Mouse (Mus musculus): ENCODE measurements around the gene Lims1. TPM values are rescaled to one million over a fixed set of nuclear protein-coding genes. Genes with fewer than 3 reads are reported as not detected.
"Not testable (repeated sequence)": the region's sequence is repeated elsewhere in the genome, so short reads cannot be mapped to it uniquely, and the experiment has no call there.

The Lims1 gene
- polyA plus RNA-seq (2016; fragmentation: Nextera tagmentation; extraction: Ambion mirVana): 107 and 108 TPM in 2 replicates

DNA sequence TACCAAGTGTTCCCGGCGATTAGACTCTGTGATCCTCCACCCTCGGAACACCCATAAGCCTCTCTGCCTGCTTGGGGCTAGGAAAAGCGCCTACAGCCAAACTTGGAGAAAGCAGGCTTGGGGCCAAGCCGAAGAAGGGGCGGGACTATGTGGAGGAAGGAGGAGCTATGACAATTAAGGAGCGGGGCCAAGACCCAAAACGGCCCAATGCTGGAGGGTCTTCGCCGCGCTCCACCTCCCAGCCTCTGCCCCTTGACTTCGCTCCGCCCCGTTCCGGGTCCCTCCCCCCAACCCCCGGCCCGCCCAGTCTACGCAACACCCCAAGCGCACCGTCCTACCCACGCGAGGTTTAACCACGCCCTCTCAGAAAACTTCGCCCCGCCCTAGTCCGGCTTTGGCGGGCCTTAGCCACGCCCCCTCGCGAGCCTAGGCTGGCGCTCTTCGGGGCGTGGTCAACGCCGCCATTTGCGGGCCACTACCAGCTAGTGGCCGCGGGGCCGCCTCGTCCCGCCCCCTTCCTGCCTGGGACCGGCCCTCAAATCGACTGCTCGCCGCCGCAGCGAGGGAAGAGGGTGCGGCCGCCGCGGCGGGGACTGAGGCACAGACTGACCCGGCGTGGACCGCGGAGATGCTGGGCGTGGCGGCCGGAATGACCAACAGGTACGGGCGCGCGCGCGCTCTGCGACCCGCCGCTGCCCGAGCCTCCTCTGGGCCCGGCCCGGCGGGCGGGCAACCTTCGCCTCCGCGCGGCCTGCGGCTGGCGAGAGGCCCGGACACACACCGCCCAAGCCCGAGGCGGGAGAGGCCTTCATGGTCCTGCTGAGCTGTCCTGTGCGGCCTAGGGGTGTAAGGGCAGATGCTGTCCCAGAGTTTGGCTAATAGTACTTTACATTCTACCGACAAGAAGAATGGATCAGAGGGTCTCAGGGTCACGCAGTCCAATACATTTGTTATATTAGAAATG, at the start of gene Lims1:
Lims1 (plus strand) TSS at position 439 of the 964 bp plus-strand sequence.
- Histone ChIP-seq H3K4me3 (peak within 1 kb of the TSS; percentile 85), H3K27ac (replicated peaks) (peak within 1 kb of the TSS; percentile 94), H3K4me1 (peaks cover 20% of the 10 kb centered on the region), H3K27me3 (replicated peaks; ENCODE audit: low read depth, poor library complexity, severe bottlenecking) (no peaks in the 10 kb centered on the region), H3K9me3 (no peaks in the 10 kb centered on the region), H3K36me3 (replicated peaks) (no peaks in the 10 kb centered on the region)
- DNase-seq (ENCODE audit: low spot score): peak; percentile 99
- whole genome bisulfite sequencing: under 1% methylated on average over 85 of the region's 86 CpGs

DNA sequence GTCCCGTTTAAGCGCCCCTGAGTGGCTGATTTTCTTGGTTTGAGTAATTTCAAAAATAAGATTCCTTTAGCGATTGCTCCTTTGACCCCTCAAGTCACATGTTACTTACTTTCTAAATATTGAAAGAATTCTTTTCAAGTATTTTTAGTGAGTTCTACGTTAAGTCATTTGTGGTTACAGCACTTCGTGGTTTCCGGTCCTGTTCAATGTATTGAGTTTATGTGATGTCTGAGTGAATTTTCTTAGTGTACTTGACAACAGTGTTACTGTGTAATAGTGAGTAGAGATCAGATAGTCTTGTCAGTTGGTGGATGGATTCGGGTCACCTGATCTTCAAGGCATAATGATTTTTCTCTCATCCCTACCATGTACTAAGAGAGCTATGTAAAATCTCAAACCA, 41.0 kb upstream of the Lims1 start:
- WGBS: 93% methylated on average over 7 of the region's 7 CpGs
- H3K36me3 ChIP-seq (replicated peaks): peaks cover 85% of the 10 kb centered on the region

DNA sequence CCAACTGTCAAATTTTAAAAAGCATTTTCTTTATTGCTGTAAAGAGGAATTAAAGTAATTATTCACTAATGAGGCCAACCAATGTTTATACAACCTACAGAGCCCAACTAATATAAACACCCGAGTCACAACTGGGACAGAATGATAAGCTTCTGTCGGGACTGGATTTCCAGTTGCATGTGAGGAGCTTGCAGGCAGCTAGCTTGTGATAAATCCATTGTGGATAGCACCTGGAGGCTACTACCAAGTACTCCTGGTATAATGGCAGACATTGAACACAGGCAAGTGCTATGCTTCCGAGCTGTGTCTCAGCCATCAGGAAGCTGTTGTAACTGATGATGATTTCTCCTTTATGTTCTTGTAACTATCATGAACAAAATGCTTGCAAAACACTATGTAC, 32.5 kb upstream of the Lims1 start:
- no peaks in the 10 kb centered on the region for H3K9me3 ChIP-seq
- H3K4me3 ChIP-seq: no peak overlapping the region
- no peaks in the 10 kb centered on the region for H3K4me1 ChIP-seq
- no peaks in the 10 kb centered on the region for H3K27me3 ChIP-seq (replicated peaks; ENCODE audit: low read depth, poor library complexity, severe bottlenecking)
- H3K27ac ChIP-seq (replicated peaks): no peak overlapping the region
- H3K36me3 ChIP-seq (replicated peaks): peaks cover 98% of the 10 kb centered on the region
- 85% methylated on average over 3 of the region's 3 CpGs for WGBS
- DNase-seq (ENCODE audit: low spot score): no peak

More for the DNA sequence above, 41.0 kb upstream of the Lims1 start:
- no peak for DNase-seq (ENCODE audit: low spot score)
- Histone ChIP-seq H3K27ac (replicated peaks) (no peak overlapping the region), H3K9me3 (no peaks in the 10 kb centered on the region), H3K27me3 (replicated peaks; ENCODE audit: low read depth, poor library complexity, severe bottlenecking) (no peaks in the 10 kb centered on the region), H3K4me3 (no peak overlapping the region), H3K4me1 (no peaks in the 10 kb centered on the region)

DNA sequence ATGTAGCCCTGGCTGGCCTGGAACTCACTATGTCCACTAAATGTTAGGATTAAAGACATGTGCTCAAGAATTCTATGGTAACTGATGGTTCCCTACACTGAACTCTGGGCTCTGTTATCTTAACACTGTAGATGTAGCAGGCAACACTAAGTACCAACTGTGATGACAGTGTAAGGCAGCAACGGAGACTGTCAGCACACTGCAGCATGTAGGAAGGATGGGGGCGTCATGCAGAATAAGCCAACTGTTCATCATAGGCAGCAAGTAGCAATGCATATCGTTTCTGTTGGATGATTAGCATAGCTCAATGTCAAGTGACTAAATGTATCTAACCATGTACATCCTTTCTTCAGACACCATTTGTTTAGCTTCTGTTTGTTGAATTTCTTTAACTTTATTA, 29.0 kb upstream of the Lims1 start:
- Histone ChIP-seq H3K27ac (replicated peaks) (no peak overlapping the region), H3K4me3 (no peak overlapping the region), H3K4me1 (no peaks in the 10 kb centered on the region), H3K36me3 (replicated peaks) (peaks cover 98% of the 10 kb centered on the region), H3K27me3 (replicated peaks; ENCODE audit: low read depth, poor library complexity, severe bottlenecking) (no peaks in the 10 kb centered on the region), H3K9me3 (no peaks in the 10 kb centered on the region)
- WGBS: 95% methylated on average over 3 of the region's 3 CpGs
- no peak for DNase-seq (ENCODE audit: low spot score)

DNA sequence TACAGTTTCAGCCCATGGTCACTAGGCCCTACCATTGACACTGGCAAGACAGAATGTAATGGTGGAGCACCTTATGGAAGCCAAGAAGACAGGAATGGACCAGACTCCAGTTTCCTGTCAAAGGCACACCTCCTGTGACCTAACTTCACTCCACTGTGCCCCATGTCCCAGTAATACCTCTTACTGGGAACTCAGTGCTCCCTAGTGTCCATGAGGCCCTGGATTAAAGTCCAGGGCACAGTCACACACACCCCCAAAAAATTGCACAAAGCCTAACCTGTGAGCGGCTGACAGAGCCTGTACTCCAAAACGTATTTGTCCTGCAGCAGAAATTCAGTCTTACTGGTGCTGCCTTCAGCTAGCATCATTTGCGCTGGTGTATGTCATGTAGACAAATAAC, 27.7 kb upstream of the Lims1 start:
- Histone ChIP-seq H3K27me3 (replicated peaks; ENCODE audit: low read depth, poor library complexity, severe bottlenecking) (no peaks in the 10 kb centered on the region), H3K36me3 (replicated peaks) (peaks cover 99% of the 10 kb centered on the region), H3K4me1 (no peaks in the 10 kb centered on the region), H3K27ac (replicated peaks) (no peak overlapping the region), H3K4me3 (no peak overlapping the region), H3K9me3 (no peaks in the 10 kb centered on the region)
- WGBS: 93% methylated on average over 3 of the region's 3 CpGs
- DNase-seq (ENCODE audit: low spot score): no peak

DNA sequence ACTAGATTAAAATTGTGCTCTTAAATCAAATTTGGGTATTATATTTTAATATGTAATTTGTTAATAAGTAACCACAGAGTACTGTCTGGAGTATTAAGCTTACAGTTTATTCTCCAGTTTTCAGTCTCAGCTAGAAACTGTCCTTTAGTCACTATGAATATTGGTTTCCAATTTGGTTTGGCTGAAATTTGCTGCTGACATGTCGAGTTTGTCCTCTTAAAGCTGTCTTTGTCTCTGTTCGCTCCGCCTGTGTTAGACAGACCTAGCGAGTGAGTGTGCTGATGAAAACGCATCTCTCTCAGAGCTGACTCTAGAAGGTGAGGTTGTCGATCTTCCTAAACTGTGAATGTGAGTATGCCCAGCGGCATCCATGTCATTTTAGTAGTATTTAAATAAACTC, 18.3 kb upstream of the Lims1 start:
- DNase-seq (ENCODE audit: low spot score): no peak
- H3K4me3 ChIP-seq: no peak overlapping the region
- 92% methylated on average over 7 of the region's 7 CpGs for WGBS
- peaks cover 72% of the 10 kb centered on the region for H3K36me3 ChIP-seq (replicated peaks)
- no peaks in the 10 kb centered on the region for H3K4me1 ChIP-seq
- H3K9me3 ChIP-seq: no peaks in the 10 kb centered on the region
- no peak overlapping the region for H3K27ac ChIP-seq (replicated peaks)
- no peaks in the 10 kb centered on the region for H3K27me3 ChIP-seq (replicated peaks; ENCODE audit: low read depth, poor library complexity, severe bottlenecking)

DNA sequence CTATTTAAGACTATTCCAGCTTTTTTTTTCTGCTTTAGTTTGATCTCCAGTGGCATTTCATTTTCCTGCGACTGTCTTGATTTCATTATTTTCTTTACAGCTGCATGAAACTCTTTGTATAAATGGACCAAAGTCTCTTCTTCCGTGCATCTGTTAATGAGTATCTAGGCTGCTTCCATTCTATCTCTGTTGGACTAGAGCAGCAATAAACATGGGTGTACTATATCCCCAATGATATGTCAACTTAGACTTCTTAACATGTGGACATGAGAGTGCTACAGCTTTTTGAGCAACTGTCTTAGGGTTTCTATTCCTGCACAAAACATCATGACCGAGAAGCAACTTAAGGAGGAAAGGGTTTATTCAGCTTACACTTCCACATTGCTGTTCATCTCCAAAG, 16.4 kb upstream of the Lims1 start:
- no peak for DNase-seq (ENCODE audit: low spot score)
- Histone ChIP-seq H3K27me3 (replicated peaks; ENCODE audit: low read depth, poor library complexity, severe bottlenecking) (no peaks in the 10 kb centered on the region), H3K27ac (replicated peaks) (no peak overlapping the region), H3K9me3 (no peaks in the 10 kb centered on the region), H3K4me1 (no peaks in the 10 kb centered on the region), H3K36me3 (replicated peaks) (peaks cover 67% of the 10 kb centered on the region), H3K4me3 (no peak overlapping the region)
- WGBS: 94% methylated on average over 3 of the region's 3 CpGs

DNA sequence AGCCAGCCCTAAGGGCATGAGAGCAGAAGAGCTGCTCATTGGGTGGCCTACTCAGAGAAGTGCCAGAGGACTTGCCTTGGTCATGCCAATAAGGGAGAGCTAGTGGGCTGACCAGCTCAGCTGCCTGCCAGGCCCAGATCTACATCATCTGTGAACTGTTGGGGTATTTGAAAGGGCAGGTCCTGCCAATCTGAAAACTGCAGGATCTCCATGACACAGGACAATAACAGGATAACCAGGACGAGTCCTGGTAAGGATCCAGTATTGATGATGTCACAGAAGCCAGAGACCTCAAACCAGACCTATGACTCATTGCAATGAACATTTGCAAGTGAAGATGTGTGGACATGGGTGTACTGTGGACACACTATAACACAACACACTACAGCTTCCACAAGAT, 12.5 kb upstream of the Lims1 start:
- no peak for DNase-seq (ENCODE audit: low spot score)
- Histone ChIP-seq H3K36me3 (replicated peaks) (peaks cover 59% of the 10 kb centered on the region), H3K9me3 (no peaks in the 10 kb centered on the region), H3K27ac (replicated peaks) (no peak overlapping the region), H3K4me1 (no peaks in the 10 kb centered on the region), H3K4me3 (no peak overlapping the region), H3K27me3 (replicated peaks; ENCODE audit: low read depth, poor library complexity, severe bottlenecking) (no peaks in the 10 kb centered on the region)
- 78% methylated on average over 1 of the region's 1 CpGs for WGBS

DNA sequence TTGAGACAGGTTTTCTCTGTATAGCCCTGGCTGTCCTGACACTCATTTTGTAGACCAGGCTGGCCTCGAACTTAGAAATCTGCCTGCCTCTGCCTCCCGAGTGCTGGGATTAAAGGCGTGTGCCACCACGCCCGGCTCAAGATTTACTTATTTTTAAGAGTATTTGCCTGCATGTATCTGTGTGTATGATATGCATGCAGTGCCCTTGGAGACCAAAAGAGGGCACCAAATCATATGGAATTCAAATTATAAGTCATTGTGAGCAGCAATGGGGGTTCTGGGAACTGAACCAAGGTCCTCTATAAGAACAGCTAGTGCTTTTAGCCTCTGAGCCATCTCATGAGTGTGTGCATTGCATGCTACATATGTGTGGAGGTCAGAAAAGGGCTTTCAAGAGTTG, 10.4 kb upstream of the Lims1 start:
- no peak for DNase-seq (ENCODE audit: low spot score)
- no peaks in the 10 kb centered on the region for H3K9me3 ChIP-seq
- 91% methylated on average over 5 of the region's 5 CpGs for WGBS

DNA sequence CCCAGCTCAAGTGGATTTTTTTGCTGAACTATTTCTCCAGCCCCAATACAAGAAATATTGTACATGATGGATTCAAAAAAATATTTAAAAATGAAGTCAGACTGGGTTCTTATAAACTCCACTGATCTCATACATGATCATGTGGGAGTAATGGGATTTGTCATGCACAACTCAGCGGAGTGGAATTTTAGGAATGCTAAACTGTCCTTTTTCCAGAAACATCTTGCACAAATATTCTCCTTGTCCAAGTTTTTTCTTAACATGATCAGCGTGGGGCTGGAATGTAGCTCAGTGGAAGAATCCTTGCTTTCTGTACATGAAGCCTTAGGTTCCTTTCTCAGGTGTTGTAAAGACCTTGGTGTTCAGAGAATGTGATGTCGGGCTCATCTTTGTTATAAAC, 2.4 kb upstream of the Lims1 start:
- H3K27me3 ChIP-seq (replicated peaks; ENCODE audit: low read depth, poor library complexity, severe bottlenecking): no peaks in the 10 kb centered on the region
- no peaks in the 10 kb centered on the region for H3K36me3 ChIP-seq (replicated peaks)
- H3K4me3 ChIP-seq: no peak overlapping the region
- peaks cover 14% of the 10 kb centered on the region for H3K4me1 ChIP-seq
- no peaks in the 10 kb centered on the region for H3K9me3 ChIP-seq
- 89% methylated on average over 3 of the region's 3 CpGs for WGBS
- DNase-seq (ENCODE audit: low spot score): no peak
- H3K27ac ChIP-seq (replicated peaks): no peak overlapping the region

More for the DNA sequence above, 10.4 kb upstream of the Lims1 start:
- no peak overlapping the region for H3K4me3 ChIP-seq
- H3K27ac ChIP-seq (replicated peaks): no peak overlapping the region
- H3K27me3 ChIP-seq (replicated peaks; ENCODE audit: low read depth, poor library complexity, severe bottlenecking): no peaks in the 10 kb centered on the region
- H3K4me1 ChIP-seq: no peaks in the 10 kb centered on the region
- H3K36me3 ChIP-seq (replicated peaks): peaks cover 41% of the 10 kb centered on the region

DNA sequence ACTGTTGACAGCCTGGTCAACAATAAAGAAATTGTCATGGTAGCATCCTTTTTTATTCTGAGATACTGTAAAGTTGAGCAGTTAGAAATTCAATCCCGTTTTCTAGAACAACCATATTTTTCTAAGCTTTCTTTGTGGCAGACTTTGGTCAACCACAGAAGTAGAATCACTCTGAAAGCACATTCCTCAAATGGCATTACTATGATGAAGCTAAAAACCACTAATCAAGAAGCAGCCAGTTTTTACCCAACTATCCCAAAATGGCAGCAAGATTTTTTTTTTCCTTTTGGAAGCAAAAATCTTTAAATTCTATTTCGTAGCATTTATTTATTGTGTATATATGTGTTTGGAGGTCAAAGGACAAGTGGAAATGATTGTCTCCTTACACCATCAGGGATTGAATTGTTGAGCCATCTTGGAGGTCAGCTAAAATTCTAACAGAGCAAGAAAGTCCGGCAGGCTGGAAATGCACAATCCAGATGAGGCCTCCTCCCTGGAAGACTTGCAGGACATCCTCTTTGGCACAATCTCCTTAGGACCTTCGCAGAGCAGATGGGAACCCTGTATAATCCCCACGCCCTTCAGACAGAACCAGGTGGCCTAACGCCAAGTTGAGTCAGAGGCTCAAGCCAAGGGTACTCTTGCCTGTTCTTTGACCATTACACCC, 772 bp upstream of the Lims1 start:
- H3K36me3 ChIP-seq (replicated peaks): no peaks in the 10 kb centered on the region
- H3K4me3 ChIP-seq: peak overlapping the region; percentile 85
- H3K27ac ChIP-seq (replicated peaks): peak overlapping the region; percentile 94
- WGBS: 36% methylated on average over 6 of the region's 6 CpGs
- no peak for DNase-seq (ENCODE audit: low spot score)
- no peaks in the 10 kb centered on the region for H3K27me3 ChIP-seq (replicated peaks; ENCODE audit: low read depth, poor library complexity, severe bottlenecking)
- H3K4me1 ChIP-seq: peaks cover 20% of the 10 kb centered on the region
- H3K9me3 ChIP-seq: no peaks in the 10 kb centered on the region

DNA sequence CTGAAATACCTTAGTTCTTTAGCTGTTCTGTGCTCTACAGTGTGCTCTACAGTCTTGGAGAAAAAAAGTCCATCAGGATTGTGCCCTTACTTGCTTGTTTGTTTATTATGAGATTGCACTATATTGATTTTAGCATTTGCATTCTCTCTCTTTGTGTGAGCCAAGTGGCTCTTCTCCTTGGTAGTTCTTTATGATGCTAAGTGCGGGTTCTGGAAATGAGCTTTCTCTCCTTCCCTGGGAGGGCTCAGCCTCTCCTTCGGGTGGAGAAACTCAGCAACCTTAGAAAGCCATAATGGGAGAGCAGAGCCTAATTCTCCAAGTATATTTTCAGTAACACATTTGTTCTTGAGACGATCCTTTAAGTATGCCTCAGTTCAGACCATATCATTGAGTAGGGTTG, 3.0 kb downstream of the Lims1 start:
- WGBS: 60% methylated on average over 3 of the region's 3 CpGs
- no peak for DNase-seq (ENCODE audit: low spot score)
- no peaks in the 10 kb centered on the region for H3K36me3 ChIP-seq (replicated peaks)
- peaks cover 20% of the 10 kb centered on the region for H3K4me1 ChIP-seq
- no peaks in the 10 kb centered on the region for H3K9me3 ChIP-seq
- no peaks in the 10 kb centered on the region for H3K27me3 ChIP-seq (replicated peaks; ENCODE audit: low read depth, poor library complexity, severe bottlenecking)
- no peak overlapping the region for H3K4me3 ChIP-seq
- no peak overlapping the region for H3K27ac ChIP-seq (replicated peaks)

DNA sequence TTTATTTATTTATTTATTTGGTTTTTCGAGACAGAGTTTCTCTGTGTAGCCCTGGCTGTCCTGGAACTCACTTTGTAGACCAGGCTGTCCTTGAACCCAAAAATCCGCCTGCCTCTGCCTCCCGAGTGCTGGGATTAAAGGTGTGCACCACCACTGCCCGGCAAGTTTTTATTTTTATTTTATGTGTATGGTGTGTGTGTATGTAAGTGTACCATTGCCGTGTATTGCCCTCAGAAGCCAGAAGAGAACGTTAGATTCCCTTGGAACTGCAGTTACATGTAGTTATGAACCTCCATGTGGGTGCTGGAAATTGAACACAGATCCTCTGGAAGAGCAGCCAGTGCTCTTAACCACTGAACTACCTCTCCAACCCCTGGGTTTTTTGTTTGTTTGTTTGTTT, 4.6 kb downstream of the Lims1 start:
- not testable (repeated sequence) for H3K36me3 ChIP-seq (replicated peaks); DNase-seq (ENCODE audit: low spot score); H3K27me3 ChIP-seq (replicated peaks; ENCODE audit: low read depth, poor library complexity, severe bottlenecking); H3K27ac ChIP-seq (replicated peaks); H3K9me3 ChIP-seq; H3K4me3 ChIP-seq
- 95% methylated on average over 6 of the region's 6 CpGs for WGBS
- H3K4me1 ChIP-seq: peaks cover 20% of the 10 kb centered on the region
